Mouse (Mus musculus) hindbrain, embryonic 10.5 days (tissue): Measurements from ENCODE around the gene Sgtb. TPM values are rescaled to one million over a fixed set of nuclear protein-coding genes. Genes with fewer than 3 reads are reported as not detected.
A peak's percentile ranks its signal among the peaks of the same experiment; 100 is the strongest.

Source experiments
- DNase-seq: peaks from one replicate; pipeline ENCODE4 v3.0.0-alpha.2; 2017; ENCODE audit warnings: low spot score
- H3K27ac ChIP-seq: fragments of 300-500 bp; sonication (generic); 2 replicates; pipeline ENCODE4 v1.5.1; 2016; ENCODE audit warnings: mild to moderate bottlenecking, moderate library complexity
- H3K27me3 ChIP-seq: fragments of 300-500 bp; sonication (generic); 2 replicates; pipeline ENCODE4 v1.6.1; 2016; ENCODE audit warnings: mild to moderate bottlenecking; ENCODE audit not compliant: poor library complexity, insufficient read depth, severe bottlenecking
- H3K36me3 ChIP-seq: fragments of 300-500 bp; sonication (generic); 2 replicates; pipeline ENCODE4 v1.6.1; 2016; ENCODE audit warnings: mild to moderate bottlenecking, moderate library complexity
- H3K4me1 ChIP-seq: fragments of 300-500 bp; sonication (generic); replicated peaks from 2 replicates; pipeline ENCODE4 v1.6.1; 2016; ENCODE audit warnings: mild to moderate bottlenecking
- H3K4me3 ChIP-seq: fragments of 300-500 bp; sonication (generic); 2 replicates; pipeline ENCODE4 v1.5.1; 2016; ENCODE audit warnings: mild to moderate bottlenecking, moderate library complexity
- H3K9me3 ChIP-seq: fragments of 300-500 bp; sonication (generic); 2 replicates; pipeline ENCODE4 v1.6.1; 2016; ENCODE audit warnings: mild to moderate bottlenecking, moderate library complexity
- WGBS: fragments of 180-500 bp; shearing (Covaris S2); methylation state at CpG from one replicate; pipeline ENCODE4 v1.1.7; 2016; 5-methylcytosine and 5-hydroxymethylcytosine counted together
- polyA plus RNA-seq: library from polyadenylated mRNA; unstranded; fragments of >200 nt; fragmentation: Nextera tagmentation; extraction: Ambion mirVana; gene quantifications from 2 replicates; pipeline ENCODE4 v1.2.1, GENCODE M21; 2016

Gene Sgtb
- polyA plus RNA-seq, 1 experiment from 2014 or later = 22.1 TPM

DNA sequence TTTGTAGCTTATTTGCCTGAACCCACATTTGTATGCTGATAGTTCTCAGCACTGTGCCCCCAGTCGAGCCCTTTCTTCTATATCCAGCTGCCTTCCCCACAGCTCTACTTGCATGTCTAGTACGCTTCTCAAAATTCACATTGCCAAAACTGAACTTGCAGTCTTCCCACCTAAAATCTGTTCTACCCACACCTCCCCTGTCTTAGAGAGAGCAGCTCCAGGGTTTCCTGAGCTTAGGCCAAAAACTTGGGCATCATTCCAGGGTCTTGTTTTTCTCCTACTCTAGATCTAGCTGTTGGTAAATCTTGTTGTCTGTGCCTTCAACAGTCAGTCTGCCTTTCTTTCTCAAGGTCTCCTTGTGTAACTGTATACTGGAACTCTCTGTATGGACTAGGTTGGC is 5.3 kb downstream of the Sgtb start:
- 93% methylated on average over 2 of the region's 2 CpGs for WGBS
- no peak overlapping the region for H3K27ac ChIP-seq
- no peaks in the 10 kb centered on the region for H3K9me3 ChIP-seq
- H3K4me1 ChIP-seq = peaks cover 25% of the 10 kb centered on the region; the same call in 1 of the 2 replicates
- H3K4me3 ChIP-seq = no peak overlapping the region
- DNase-seq = no peak
- peaks cover 38% of the 10 kb centered on the region for H3K36me3 ChIP-seq
- H3K27me3 ChIP-seq = no peaks in the 10 kb centered on the region

DNA sequence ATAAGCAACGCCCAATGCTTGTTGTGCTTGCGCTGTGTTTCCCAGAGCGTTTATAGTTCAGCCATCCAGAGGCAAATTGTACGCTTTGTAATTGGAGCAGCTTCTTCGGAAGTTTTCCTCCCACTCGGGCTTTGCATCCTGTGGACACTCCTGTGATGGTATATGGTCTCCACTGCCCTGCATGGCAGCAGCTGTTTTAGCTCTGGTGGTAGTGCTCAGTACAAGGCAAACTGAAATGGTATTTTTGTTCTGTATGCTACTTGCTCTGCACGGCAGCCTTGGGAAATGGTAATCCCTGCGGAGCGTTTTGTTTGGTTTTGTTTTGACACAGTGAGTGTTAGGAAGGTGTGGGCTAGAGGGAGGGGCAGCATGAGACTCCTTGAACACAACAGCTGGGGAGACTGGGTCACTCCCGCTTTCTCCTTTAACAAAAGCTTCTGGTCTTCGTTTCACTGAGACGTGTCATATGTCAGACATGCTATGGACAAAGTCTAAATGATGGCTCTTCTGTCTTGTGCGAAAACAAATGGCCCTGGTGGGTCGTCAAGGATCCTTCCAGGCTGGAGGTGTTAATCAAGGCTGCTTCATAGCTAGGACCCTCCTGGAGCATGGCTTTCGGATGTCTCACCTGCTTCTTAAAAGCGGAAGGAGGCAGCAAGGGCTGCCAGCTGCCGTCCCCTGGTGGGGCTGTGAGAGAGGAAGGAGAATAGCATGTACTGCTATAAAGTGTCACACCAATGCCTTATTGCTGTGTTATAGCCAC is 12.7 kb downstream of the Sgtb start:
- DNase-seq = no peak
- H3K4me1 ChIP-seq = peaks cover 7% of the 10 kb centered on the region; the same call in 1 of the 2 replicates
- 68% methylated on average over 17 of the region's 17 CpGs for WGBS
- H3K27me3 ChIP-seq = no peaks in the 10 kb centered on the region
- H3K27ac ChIP-seq = no peak overlapping the region
- H3K9me3 ChIP-seq = no peaks in the 10 kb centered on the region
- H3K36me3 ChIP-seq = peaks cover 38% of the 10 kb centered on the region
- no peak overlapping the region for H3K4me3 ChIP-seq

- Histone ChIP-seq H3K9me3 (no peaks in the 10 kb centered on the region), H3K4me3 (no peak overlapping the region), H3K36me3 (peaks cover 31% of the 10 kb centered on the region), H3K27ac (no peak overlapping the region), H3K27me3 (no peaks in the 10 kb centered on the region), H3K4me1 (peaks cover 7% of the 10 kb centered on the region; the same call in 1 of the 2 replicates)
- DNase-seq = no peak
- 93% methylated on average over 20 of the region's 20 CpGs for WGBS
Measured at GRCm38 (mm10) chr13:104123662-104124381, 14.3 kb downstream of the Sgtb start.

DNA sequence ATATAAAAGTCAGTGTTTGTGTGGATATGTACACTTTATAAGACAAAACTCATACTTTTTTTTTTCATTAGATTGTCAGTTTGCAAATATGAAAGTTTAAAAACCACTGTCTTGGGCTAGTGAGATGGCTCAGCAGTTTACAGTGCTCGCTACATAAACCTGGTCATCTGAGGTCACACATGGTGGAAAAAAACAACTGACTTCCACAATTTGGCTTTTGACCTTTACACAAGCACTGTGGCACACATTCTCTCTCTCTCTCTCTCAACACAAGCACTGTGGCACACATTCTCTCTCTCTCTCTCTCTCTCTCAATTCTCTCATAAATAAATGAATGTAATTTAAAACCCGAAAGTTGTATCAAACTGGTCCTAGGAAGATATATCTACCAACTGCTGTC is 23.0 kb downstream of the Sgtb start:
- no peak for DNase-seq
- no peaks in the 10 kb centered on the region for H3K27me3 ChIP-seq
- H3K4me1 ChIP-seq = no peaks in the 10 kb centered on the region; the same call in 1 of the 2 replicates
- H3K9me3 ChIP-seq = no peaks in the 10 kb centered on the region
- H3K36me3 ChIP-seq = peaks cover 38% of the 10 kb centered on the region
- 88% methylated on average over 2 of the region's 2 CpGs for WGBS
- no peak overlapping the region for H3K27ac ChIP-seq
- H3K4me3 ChIP-seq = no peak overlapping the region

GRCm38 (mm10) chr13:104134510-104135085 is 25.1 kb downstream of the Sgtb start:
- no peaks in the 10 kb centered on the region for H3K27me3 ChIP-seq
- no peak overlapping the region for H3K27ac ChIP-seq
- H3K9me3 ChIP-seq = no peaks in the 10 kb centered on the region
- H3K4me3 ChIP-seq = no peak overlapping the region
- 79% methylated on average over 4 of the region's 4 CpGs for WGBS
- H3K36me3 ChIP-seq = peaks cover 40% of the 10 kb centered on the region
- H3K4me1 ChIP-seq = no peaks in the 10 kb centered on the region; the same call in 1 of the 2 replicates
- DNase-seq = no peak

- Histone ChIP-seq H3K36me3 (peaks cover 75% of the 10 kb centered on the region), H3K27me3 (no peaks in the 10 kb centered on the region), H3K4me3 (no peak overlapping the region), H3K27ac (no peak overlapping the region), H3K4me1 (no peaks in the 10 kb centered on the region), H3K9me3 (no peaks in the 10 kb centered on the region)
- peak; percentile 77 for DNase-seq
- WGBS = 47% methylated on average over 13 of the region's 13 CpGs
Measured at GRCm38 (mm10) chr13:104139369-104140209, 30.0 kb downstream of the Sgtb start.

- no peaks in the 10 kb centered on the region for H3K9me3 ChIP-seq
- WGBS = 70% methylated on average over 9 of the region's 9 CpGs
- H3K27ac ChIP-seq = no peak overlapping the region
- H3K36me3 ChIP-seq = peaks cover 99% of the 10 kb centered on the region
- no peak for DNase-seq
- H3K27me3 ChIP-seq = no peaks in the 10 kb centered on the region
- H3K4me3 ChIP-seq = no peak overlapping the region
- H3K4me1 ChIP-seq = no peaks in the 10 kb centered on the region
Measured at GRCm38 (mm10) chr13:104144871-104145270, 35.3 kb downstream of the Sgtb start.

DNA sequence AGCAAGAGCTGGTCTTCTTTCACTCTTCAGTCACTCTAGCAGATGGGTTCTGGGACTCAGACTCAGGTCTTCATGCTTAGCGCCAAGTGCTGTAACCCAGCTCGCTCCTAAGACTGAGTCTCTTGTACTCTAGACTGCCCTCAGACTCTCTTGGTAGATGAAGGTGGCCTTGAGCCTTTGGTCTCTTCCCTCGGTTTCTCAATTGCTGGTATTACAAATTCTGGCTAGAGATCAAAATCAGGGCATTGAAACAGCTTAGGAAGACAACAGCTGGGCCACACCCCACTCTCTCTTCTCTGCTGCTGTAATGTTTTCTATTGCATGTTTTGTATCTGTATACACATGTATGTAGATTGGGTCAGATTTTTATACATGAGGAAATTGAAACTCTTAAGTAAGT is 36.1 kb downstream of the Sgtb start:
- Histone ChIP-seq H3K4me1 (no peaks in the 10 kb centered on the region), H3K9me3 (no peaks in the 10 kb centered on the region), H3K36me3 (peaks cover 95% of the 10 kb centered on the region), H3K27ac (no peak overlapping the region), H3K27me3 (no peaks in the 10 kb centered on the region), H3K4me3 (no peak overlapping the region)
- no peak for DNase-seq
- WGBS = 94% methylated on average over 3 of the region's 3 CpGs

DNA sequence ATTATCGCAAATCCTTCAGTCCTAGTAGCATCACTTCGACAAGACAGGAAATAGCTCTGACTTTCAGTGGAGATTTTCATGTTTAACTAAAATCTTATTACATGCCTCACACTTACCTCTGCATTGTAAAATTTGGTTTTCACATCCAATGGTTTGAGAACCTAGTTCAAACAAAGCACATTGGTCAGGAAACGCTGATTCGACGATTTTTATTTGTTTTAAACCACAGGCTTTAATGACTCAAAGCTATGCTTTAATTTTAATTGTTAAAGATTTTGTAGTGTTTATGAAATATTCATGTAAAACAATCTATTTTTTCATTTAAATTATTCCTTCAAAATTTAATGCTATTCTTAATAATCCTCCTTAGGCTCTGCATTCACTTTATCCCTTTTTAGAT is 44.6 kb downstream of the Sgtb start:
- no peaks in the 10 kb centered on the region for H3K4me1 ChIP-seq
- 96% methylated on average over 5 of the region's 5 CpGs for WGBS
- peaks cover 64% of the 10 kb centered on the region for H3K36me3 ChIP-seq
- no peak overlapping the region for H3K4me3 ChIP-seq
- no peaks in the 10 kb centered on the region for H3K9me3 ChIP-seq
- H3K27ac ChIP-seq = no peak overlapping the region
- H3K27me3 ChIP-seq = no peaks in the 10 kb centered on the region
- no peak for DNase-seq

- H3K9me3 ChIP-seq = no peaks in the 10 kb centered on the region
- 93% methylated on average over 7 of the region's 7 CpGs for WGBS
- no peak overlapping the region for H3K4me3 ChIP-seq
- H3K4me1 ChIP-seq = no peaks in the 10 kb centered on the region
- no peaks in the 10 kb centered on the region for H3K27me3 ChIP-seq
- peaks cover 65% of the 10 kb centered on the region for H3K36me3 ChIP-seq
- no peak overlapping the region for H3K27ac ChIP-seq
- no peak for DNase-seq
Measured at GRCm38 (mm10) chr13:104155106-104155505, 45.6 kb downstream of the Sgtb start.

- H3K4me3 ChIP-seq = no peak overlapping the region
- 97% methylated on average over 1 of the region's 1 CpGs for WGBS
- no peaks in the 10 kb centered on the region for H3K9me3 ChIP-seq
- no peak overlapping the region for H3K27ac ChIP-seq
- no peaks in the 10 kb centered on the region for H3K27me3 ChIP-seq
- DNase-seq = no peak
- peaks cover 67% of the 10 kb centered on the region for H3K36me3 ChIP-seq
- no peaks in the 10 kb centered on the region for H3K4me1 ChIP-seq
Measured at GRCm38 (mm10) chr13:104155686-104156085, 46.1 kb downstream of the Sgtb start.

DNA sequence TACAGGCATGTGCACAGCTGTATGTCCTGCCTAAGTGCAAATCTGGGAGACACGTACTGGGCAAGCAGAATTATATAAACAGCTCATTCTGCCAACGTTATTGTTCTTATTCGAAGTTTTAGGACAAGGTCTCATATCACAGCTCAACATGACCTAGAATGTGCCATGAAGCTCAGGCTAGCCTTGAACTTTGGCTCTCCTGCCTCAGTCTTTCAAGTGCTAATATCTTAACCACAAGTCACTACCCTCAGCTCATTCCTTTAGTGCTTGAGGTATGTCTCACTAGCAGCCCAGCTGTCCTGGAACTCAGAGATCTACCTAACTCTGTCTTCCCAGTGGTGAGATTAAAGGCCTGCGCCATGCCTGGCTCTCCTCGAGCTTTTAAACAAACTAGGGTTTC is 62.2 kb downstream of the Sgtb start:
- no peaks in the 10 kb centered on the region for H3K27me3 ChIP-seq
- H3K36me3 ChIP-seq = peaks cover 46% of the 10 kb centered on the region
- H3K9me3 ChIP-seq = 0 out of 2 replicates have a peak, but pooled peaks cover 3% of the 10 kb centered on the region
- peaks cover 5% of the 10 kb centered on the region for H3K4me1 ChIP-seq
- no peak overlapping the region for H3K27ac ChIP-seq
- no peak for DNase-seq
- WGBS = 92% methylated on average over 5 of the region's 5 CpGs
- no peak overlapping the region for H3K4me3 ChIP-seq
